Mouse (Mus musculus): ENCODE measurements around the gene 1810010H24Rik.
A peak's percentile ranks its signal among the peaks of the same experiment; 100 is the strongest.
"Not testable (repeated sequence)": the region's sequence is repeated elsewhere in the genome, so short reads cannot be mapped to it uniquely, and the experiment has no call there.

The 1810010H24Rik gene

GRCm38 (mm10) chr11:107025411-107026321 lies at the start of gene 1810010H24Rik:
TSS of gene 1810010H24Rik (plus strand) at chr11:107025681.
- no peak for DNase-seq (ENCODE audit: low spot score in 2 of 2)

- DNase-seq (ENCODE audit: low spot score in 2 of 2), result no peak
Measured at GRCm38 (mm10) chr11:106976194-106976593, 49.3 kb upstream of the 1810010H24Rik start.

GRCm38 (mm10) chr11:106980455-106980854 lies 45.0 kb upstream of the 1810010H24Rik start:
- peak in 1 of 2 experiments; percentile 45 for DNase-seq (ENCODE audit: low spot score in 2 of 2)

GRCm38 (mm10) chr11:106981787-106982186 lies 43.7 kb upstream of the 1810010H24Rik start:
- no peak for DNase-seq (ENCODE audit: low spot score in 2 of 2)

GRCm38 (mm10) chr11:106982351-106982750 lies 43.1 kb upstream of the 1810010H24Rik start:
- DNase-seq (ENCODE audit: low spot score in 2 of 2), result no peak

GRCm38 (mm10) chr11:106985979-106986604 lies 39.4 kb upstream of the 1810010H24Rik start:
- not testable (repeated sequence) for DNase-seq (ENCODE audit: low spot score in 2 of 2)

- no peak for DNase-seq (ENCODE audit: low spot score in 2 of 2)
Measured at GRCm38 (mm10) chr11:106987384-106987783, 38.1 kb upstream of the 1810010H24Rik start.

GRCm38 (mm10) chr11:106994246-106995085 lies 31.0 kb upstream of the 1810010H24Rik start:
- no peak for DNase-seq (ENCODE audit: low spot score in 2 of 2)

- DNase-seq (ENCODE audit: low spot score in 2 of 2), result not testable (repeated sequence)
Measured at GRCm38 (mm10) chr11:106996492-106996891, 29.0 kb upstream of the 1810010H24Rik start.

- DNase-seq (ENCODE audit: low spot score in 2 of 2), result no peak
Measured at GRCm38 (mm10) chr11:106997976-106998375, 27.5 kb upstream of the 1810010H24Rik start.

GRCm38 (mm10) chr11:106998651-106999150 lies 26.8 kb upstream of the 1810010H24Rik start:
- DNase-seq (ENCODE audit: low spot score in 2 of 2), result peak in 1 of 2 experiments; percentile 19

- DNase-seq (ENCODE audit: low spot score in 2 of 2), result peak; percentile 85 to 89
Measured at GRCm38 (mm10) chr11:106999151-106999948, 26.1 kb upstream of the 1810010H24Rik start, which contains the start of gene Kpna2. TSS of gene Kpna2 (minus strand) at chr11:106999541.

- no peak for DNase-seq (ENCODE audit: low spot score in 2 of 2)
Measured at GRCm38 (mm10) chr11:106999949-107000513, 25.4 kb upstream of the 1810010H24Rik start.

GRCm38 (mm10) chr11:107001760-107002675 lies 23.5 kb upstream of the 1810010H24Rik start:
- DNase-seq (ENCODE audit: low spot score in 2 of 2), result no peak

GRCm38 (mm10) chr11:107005538-107005937 lies 19.9 kb upstream of the 1810010H24Rik start:
- DNase-seq (ENCODE audit: low spot score in 2 of 2), result no peak

- DNase-seq (ENCODE audit: low spot score in 2 of 2), result no peak
Measured at GRCm38 (mm10) chr11:107010447-107010846, 15.0 kb upstream of the 1810010H24Rik start.

GRCm38 (mm10) chr11:107011171-107011570 lies 14.3 kb upstream of the 1810010H24Rik start:
- DNase-seq (ENCODE audit: low spot score in 2 of 2), result no peak

- no peak for DNase-seq (ENCODE audit: low spot score in 2 of 2)
Measured at GRCm38 (mm10) chr11:107011669-107012323, 13.7 kb upstream of the 1810010H24Rik start.

Data from thymus, postnatal 10 days (tissue).